Mouse (Mus musculus): ENCODE data around the gene Nfe2l2.

- TF ChIP-seq POLR2A (IDR thresholded peaks at IDR 0.05; ENCODE audit: insufficient read length, low read depth) (no peak), MAX (IDR thresholded peaks at IDR 0.05; ENCODE audit: low read depth) (no peak), USF1 (IDR thresholded peaks at IDR 0.05; ENCODE audit: low read depth) (no peak), POLR2AphosphoS2 (IDR thresholded peaks at IDR 0.05; ENCODE audit: insufficient read length, low read depth) (no peak), MYOG (IDR thresholded peaks at IDR 0.05; ENCODE audit: control insufficient read depth in 1 of 3, insufficient read depth in 1 of 3, insufficient read length in 2 of 3, low read depth in 2 of 3) (no peak), MYOD1 (IDR thresholded peaks at IDR 0.05; ENCODE audit: control insufficient read depth in 1 of 3, insufficient read length in 2 of 3, low read depth in 2 of 3) (no peak), CEBPB (IDR thresholded peaks at IDR 0.05; ENCODE audit: insufficient read depth, poor library complexity, severe bottlenecking) (no peak), TCF12 (IDR thresholded peaks at IDR 0.05; ENCODE audit: insufficient read depth, poor library complexity, severe bottlenecking) (no peak), SRF (IDR thresholded peaks at IDR 0.05; ENCODE audit: control insufficient read depth, insufficient read length, low read depth) (no peak)
Observed at GRCm38 (mm10) chr2:75719331-75719869, 15.0 kb upstream of the Nfe2l2 start.
